Mouse (Mus musculus) erythroblast, adult 5-6 weeks (primary cell): Measurements from ENCODE around the gene 4931408C20Rik. TPM values are rescaled to one million over a fixed set of nuclear protein-coding genes. Genes with fewer than 3 reads are reported as not detected.
A peak's percentile ranks its signal among the peaks of the same experiment; 100 is the strongest.

Source experiments
- ATAC-seq: replicated peaks from 2 replicates; pipeline ENCODE4 v1.8.0; 2016; ENCODE audit warnings: moderate number of reproducible peaks, mild to moderate bottlenecking, moderate TSS enrichment, inconsistent platforms; ENCODE audit not compliant: poor library complexity, low FRiP score, severe bottlenecking
- total RNA-seq, 2 experiments: library from RNA; stranded (forward) in 1 of 2; stranded (reverse) in 1 of 2; fragments of 150-400 nt in 1 of 2; fragments of 200-764, 138-1000 nt in 1 of 2; gene quantifications; 2 replicates each; pipeline versions ENCODE4 v1.2.3 to v1.2.4; 2015 to 2017; ENCODE audit warnings: low replicate concordance in 2 of 2

The 4931408C20Rik gene
- total RNA-seq (2015; ENCODE audit: low replicate concordance) (0.21 TPM in 1 of 2 replicates, not detected in the other), total RNA-seq (2017; ENCODE audit: low replicate concordance) (not detected in 2 replicates)

- peak; percentile 66 for ATAC-seq
These were observed at the start of gene 4931408C20Rik for GRCm38 (mm10) chr1:26686842-26687760. Gene 4931408C20Rik, minus strand, starts transcription at chr1:26687460.

- ATAC-seq: peak; percentile 59; the same call in 1 of the 2 replicates
These were observed 666 bp upstream of the 4931408C20Rik start for GRCm38 (mm10) chr1:26687926-26688325.

- 0 out of 2 replicates have a peak, but pooled peaks have one; percentile 50 for ATAC-seq
These were observed 1.1 kb downstream of the 4931408C20Rik start for GRCm38 (mm10) chr1:26685952-26686693.

GRCm38 (mm10) chr1:26685383-26685782 lies 1.9 kb downstream of the 4931408C20Rik start:
- no peak for ATAC-seq

- no peak for ATAC-seq
These were observed 37.4 kb downstream of the 4931408C20Rik start for GRCm38 (mm10) chr1:26649704-26650388.

GRCm38 (mm10) chr1:26636051-26636450 lies 51.2 kb downstream of the 4931408C20Rik start:
- ATAC-seq: no peak
